21 mouse cellular contexts compared by ENCODE assay signal in the genomic region with DNA sequence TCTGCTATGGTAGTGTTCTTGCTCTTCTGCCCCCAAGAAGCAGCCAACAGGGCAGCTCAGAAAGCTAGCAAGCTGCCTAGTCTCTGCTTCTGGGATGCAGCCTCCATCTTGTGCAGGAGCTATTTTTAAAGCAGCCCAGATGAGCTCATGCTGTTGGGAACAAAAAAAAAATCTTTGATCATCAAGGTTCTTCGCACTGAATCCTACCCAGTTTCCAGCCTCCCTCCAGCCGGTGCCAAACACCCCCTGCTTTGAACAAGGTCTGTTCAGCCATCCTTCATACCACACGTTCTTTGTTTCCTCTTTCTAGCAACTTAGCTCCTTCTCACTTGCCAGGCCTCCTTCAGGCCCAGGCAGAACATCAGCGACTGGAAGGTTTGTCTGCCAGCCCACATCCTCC.
DNase-seq lines count a peak whose midpoint lies in the region; ATAC-seq lines count a peak whose summit lies in the region.
"Had no signal": no experiment of that assay in that cellular context is flagged by ENCODE, and none has a peak within 500 bp of the region (broad histone marks: within the 10 kb centered on the region; RNA-seq: fewer than 3 reads in every experiment).

No protein-coding gene starts in this region.

- no peak overlapping the region for H3K27ac ChIP-seq in intestine, embryonic 15.5 days
- H3K27ac ChIP-seq: forebrain, embryonic 15.5 days; hindbrain, embryonic 15.5 days; limb, embryonic 15.5 days; stomach, postnatal 0 days had no signal

- H3K9me3 ChIP-seq in intestine, embryonic 15.5 days = no peaks in the 10 kb centered on the region
- H3K9me3 ChIP-seq: forebrain, embryonic 15.5 days; hindbrain, embryonic 15.5 days; limb, embryonic 15.5 days had no signal

- 74% methylated on average over 4 of the region's 4 CpGs for WGBS in intestine, embryonic 15.5 days

- no peaks in the 10 kb centered on the region for H3K36me3 ChIP-seq in intestine, embryonic 15.5 days
- H3K36me3 ChIP-seq: forebrain, embryonic 15.5 days; hindbrain, embryonic 15.5 days; limb, embryonic 15.5 days had no signal

- H3K4me3 ChIP-seq in intestine, embryonic 15.5 days (replicated peaks) = no peak overlapping the region
- H3K4me3 ChIP-seq: forebrain, embryonic 15.5 days; hindbrain, embryonic 15.5 days; limb, embryonic 15.5 days had no signal

- H3K4me2 ChIP-seq in intestine, embryonic 15.5 days (replicated peaks) = no peak overlapping the region
- H3K4me2 ChIP-seq: forebrain, embryonic 15.5 days; hindbrain, embryonic 15.5 days; limb, embryonic 15.5 days had no signal

- no peaks in the 10 kb centered on the region for H3K4me1 ChIP-seq in intestine, embryonic 15.5 days (replicated peaks)

- intact Hi-C loops in left cerebral cortex, postnatal 14 days (cut with DNase I) = no loop called here
- intact Hi-C loops in heart, postnatal 14 days (cut with DNase I) = no loop called here

- H3K27me3 ChIP-seq in intestine, embryonic 15.5 days (replicated peaks) = no peaks in the 10 kb centered on the region
- H3K27me3 ChIP-seq: CH12.LX; forebrain, embryonic 15.5 days; hindbrain, embryonic 15.5 days; limb, embryonic 15.5 days had no signal

- H3K9ac ChIP-seq in intestine, embryonic 15.5 days = no peak overlapping the region
- H3K9ac ChIP-seq: forebrain, embryonic 15.5 days; hindbrain, embryonic 15.5 days; limb, embryonic 15.5 days; liver, postnatal 0 days had no signal

- peak; percentile 45 for DNase-seq in adrenal gland, adult 2 months
- no peak for DNase-seq in adrenal gland, postnatal 10 days
- DNase-seq in right cerebral cortex, adult 18-20 months = peak; percentile 85
- no peak for DNase-seq in right cerebral cortex, postnatal 4 days
- DNase-seq in left cerebral cortex, postnatal 14 days (ENCODE audit: low spot score in 2 of 2) = peak; percentile 55 to 77
- no peak for DNase-seq in heart, postnatal 14 days
- DNase-seq: cerebellum, adult 8-10 months; gastrocnemius, postnatal 14 days; heart, postnatal 10 days; kidney, adult 18-20 months; liver, postnatal 0 days; midbrain, embryonic 14.5 days; spleen, adult 18-20 months; thymus, postnatal 4 days had no signal

- no peak for ATAC-seq in erythroblast, adult 5-6 weeks (replicated peaks; ENCODE audit: low FRiP score, poor library complexity, severe bottlenecking)
- ATAC-seq in intestine, embryonic 15.5 days = no peak
- ATAC-seq: forebrain, embryonic 15.5 days; liver, postnatal 0 days had no signal

Comparison
In these comparisons a context has a peak if more than half of its experiments do, and no peak if none do; other contexts are left out.
1. DNase-seq: peak in adrenal gland, adult 2 months (single experiment), right cerebral cortex, adult 18-20 months (single experiment) and left cerebral cortex, postnatal 14 days (2 of 2); none in adrenal gland, postnatal 10 days (single experiment), right cerebral cortex, postnatal 4 days (single experiment) and heart, postnatal 14 days (0 of 2).